Mouse (Mus musculus) stomach, postnatal 0 days (tissue): ENCODE data around the gene Farp1.

Experiments
- CTCF ChIP-seq: IDR thresholded peaks from 2 replicates; pipeline ENCODE4 v1.5.1; 2016; ENCODE audit warnings: antibody characterized with exemption, low read depth, mild to moderate bottlenecking, moderate library complexity
- EP300 ChIP-seq: optimal IDR thresholded peaks from 2 replicates; pipeline ENCODE3; 2016; ENCODE audit warnings: antibody characterized with exemption

DNA sequence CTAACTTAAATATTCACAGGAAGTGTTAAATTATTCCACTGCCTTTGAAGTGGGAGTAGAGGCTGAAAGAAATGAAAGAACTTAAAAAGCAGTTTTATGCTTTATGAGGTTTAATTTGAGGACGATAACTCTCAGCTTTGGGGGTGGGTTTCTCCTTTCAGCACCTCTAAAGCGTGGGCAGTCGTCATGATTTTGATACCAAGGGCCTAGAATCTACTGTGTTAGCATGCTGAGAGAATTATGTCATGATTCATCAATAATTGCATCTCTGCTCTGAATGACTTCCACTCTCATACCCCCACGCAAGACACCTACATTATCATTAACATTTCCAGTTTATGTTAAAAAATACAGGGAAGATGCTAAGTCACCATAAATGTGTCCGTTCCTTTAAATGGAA, 37.3 kb upstream of the Farp1 start:
- TF ChIP-seq CTCF (no peak), EP300 (no peak)
